Mouse (Mus musculus): ENCODE results near the gene Mavs.

The Mavs gene

DNA sequence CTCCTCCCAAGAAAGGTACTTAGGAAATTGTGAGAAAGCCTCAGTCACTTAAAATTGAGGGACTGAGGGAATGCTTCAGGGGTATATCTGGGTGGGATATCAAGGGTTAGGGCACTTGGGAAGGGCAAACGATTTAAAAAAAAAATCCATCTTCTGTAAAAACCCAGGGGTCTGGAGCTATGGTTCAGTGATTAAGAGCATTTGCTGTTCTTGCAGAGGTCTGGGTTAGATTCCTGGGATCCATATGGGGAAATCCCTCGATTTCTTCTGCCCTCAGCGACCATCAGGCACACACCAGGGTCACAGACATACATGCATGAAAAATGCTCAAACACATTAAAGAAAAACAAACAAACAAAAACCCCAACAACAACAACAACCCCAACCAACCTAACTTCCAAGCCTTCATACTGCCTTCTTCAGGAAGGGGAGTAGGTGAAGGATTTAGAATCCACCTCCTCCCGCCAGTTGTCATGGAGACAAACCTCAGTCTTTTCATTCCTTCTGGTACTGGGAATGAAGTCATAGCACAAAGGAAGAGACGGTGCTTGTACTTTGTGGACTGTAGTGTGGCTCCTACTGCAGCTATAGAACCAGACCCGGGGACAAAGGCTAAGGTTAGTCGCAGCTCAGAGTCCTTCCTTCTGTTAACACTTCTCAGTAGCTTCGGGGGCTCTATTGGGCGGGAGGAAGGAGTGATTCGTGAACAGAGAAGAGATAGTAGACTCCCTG, 27.8 kb downstream of the Mavs start:
- H3K4me1 ChIP-seq (replicated peaks; ENCODE audit: low read depth, low read length) = peaks cover 43% of the 10 kb centered on the region
- H3K4me3 ChIP-seq (replicated peaks; ENCODE audit: low read length) = peak overlapping the region; percentile 92
- no peaks in the 10 kb centered on the region for H3K9me3 ChIP-seq (ENCODE audit: low read length)
- TF ChIP-seq CTCF (conservative IDR thresholded peaks at IDR 0.05; ENCODE audit: low read length) (no peak), POU5F1 (IDR thresholded peaks at IDR 0.05; ENCODE audit: borderline replicate concordance, low read length) (no peak), NANOG (IDR thresholded peaks at IDR 0.05; ENCODE audit: borderline replicate concordance, low read length) (no peak)
- H3K27me3 ChIP-seq (ENCODE audit: insufficient read depth, low read length) = no peaks in the 10 kb centered on the region
- H3K36me3 ChIP-seq (ENCODE audit: insufficient read depth, low read length) = peaks cover 18% of the 10 kb centered on the region

GRCm38 (mm10) chr2:131262213-131262672, 28.4 kb downstream of the Mavs start, which contains the start of gene Pank2:
Gene Pank2, plus strand, starts transcription at chr2:131262495.
- Histone ChIP-seq H3K4me1 (replicated peaks; ENCODE audit: low read depth, low read length) (peaks cover 45% of the 10 kb centered on the region), H3K27me3 (ENCODE audit: insufficient read depth, low read length) (no peaks in the 10 kb centered on the region), H3K9me3 (ENCODE audit: low read length) (no peaks in the 10 kb centered on the region), H3K36me3 (ENCODE audit: insufficient read depth, low read length) (peaks cover 20% of the 10 kb centered on the region), H3K4me3 (replicated peaks; ENCODE audit: low read length) (peak within 1 kb of the TSS; percentile 92)
- TF ChIP-seq NANOG (IDR thresholded peaks at IDR 0.05; ENCODE audit: borderline replicate concordance, low read length) = no peak

DNA sequence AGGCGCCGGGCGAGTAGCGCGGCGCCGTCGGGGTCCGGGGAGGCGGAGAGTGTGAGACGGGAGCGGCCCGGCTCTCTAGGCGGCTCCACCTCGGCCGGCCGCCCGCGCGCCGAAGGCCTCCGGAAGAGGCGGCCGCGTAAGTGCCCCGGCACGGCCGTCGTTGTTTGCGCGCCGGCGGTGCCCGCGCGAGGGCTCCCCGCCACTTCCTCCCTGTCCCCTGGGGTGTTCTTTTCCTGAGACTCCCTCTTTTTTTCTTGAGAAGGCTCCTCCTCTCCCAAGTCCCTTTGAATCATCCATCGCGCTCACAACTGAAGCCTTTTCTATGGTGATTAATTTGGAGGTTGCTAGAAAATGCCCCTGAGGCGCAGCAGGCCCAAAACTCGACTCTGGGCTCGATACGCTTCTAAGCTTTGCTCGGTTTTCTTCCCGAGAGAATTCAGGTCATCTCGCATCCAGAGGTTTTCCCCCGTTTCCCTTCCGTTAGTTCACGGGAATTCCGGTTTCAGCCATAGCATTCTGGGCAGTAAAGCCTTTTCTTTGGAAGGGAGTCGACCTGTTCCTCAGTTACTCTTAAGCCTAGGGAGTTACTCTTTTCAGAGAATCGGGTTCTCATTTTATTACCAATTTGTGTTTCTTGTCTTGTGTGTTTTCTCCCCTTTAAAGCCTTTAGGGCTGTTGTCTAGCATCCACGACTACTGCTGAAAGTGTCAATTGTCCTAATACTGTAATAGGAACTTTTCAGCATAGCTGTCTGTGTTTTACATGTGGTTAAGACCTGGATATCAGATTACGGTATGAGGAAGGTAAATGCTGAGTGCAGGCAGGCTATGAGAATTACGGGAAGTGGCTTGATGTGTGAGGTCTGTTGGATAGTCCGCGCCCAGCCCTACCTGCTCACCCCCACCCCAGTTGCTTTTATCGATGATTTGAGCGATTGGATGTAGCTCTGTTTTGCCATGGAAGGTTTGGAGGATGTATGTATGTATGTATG, 29.1 kb downstream of the Mavs start:
- Histone ChIP-seq H3K36me3 (ENCODE audit: insufficient read depth, low read length) (peaks cover 23% of the 10 kb centered on the region), H3K4me3 (replicated peaks; ENCODE audit: low read length) (peak overlapping the region; percentile 92), H3K9me3 (ENCODE audit: low read length) (no peaks in the 10 kb centered on the region), H3K27me3 (ENCODE audit: insufficient read depth, low read length) (no peaks in the 10 kb centered on the region), H3K4me1 (replicated peaks; ENCODE audit: low read depth, low read length) (peaks cover 52% of the 10 kb centered on the region)
- no peak for TF ChIP-seq NANOG (IDR thresholded peaks at IDR 0.05; ENCODE audit: borderline replicate concordance, low read length)
- no peak for TF ChIP-seq CTCF (conservative IDR thresholded peaks at IDR 0.05; ENCODE audit: low read length)
- no peak for TF ChIP-seq POU5F1 (IDR thresholded peaks at IDR 0.05; ENCODE audit: borderline replicate concordance, low read length)

GRCm38 (mm10) chr2:131264027-131264426, 30.2 kb downstream of the Mavs start:
- TF ChIP-seq NANOG (IDR thresholded peaks at IDR 0.05; ENCODE audit: borderline replicate concordance, low read length) (no peak), POU5F1 (IDR thresholded peaks at IDR 0.05; ENCODE audit: borderline replicate concordance, low read length) (no peak), CTCF (conservative IDR thresholded peaks at IDR 0.05; ENCODE audit: low read length) (no peak)
- Histone ChIP-seq H3K27me3 (ENCODE audit: insufficient read depth, low read length) (no peaks in the 10 kb centered on the region), H3K36me3 (ENCODE audit: insufficient read depth, low read length) (peaks cover 23% of the 10 kb centered on the region), H3K4me1 (replicated peaks; ENCODE audit: low read depth, low read length) (peaks cover 52% of the 10 kb centered on the region), H3K4me3 (replicated peaks; ENCODE audit: low read length) (peak overlapping the region; percentile 92), H3K9me3 (ENCODE audit: low read length) (no peaks in the 10 kb centered on the region)

DNA sequence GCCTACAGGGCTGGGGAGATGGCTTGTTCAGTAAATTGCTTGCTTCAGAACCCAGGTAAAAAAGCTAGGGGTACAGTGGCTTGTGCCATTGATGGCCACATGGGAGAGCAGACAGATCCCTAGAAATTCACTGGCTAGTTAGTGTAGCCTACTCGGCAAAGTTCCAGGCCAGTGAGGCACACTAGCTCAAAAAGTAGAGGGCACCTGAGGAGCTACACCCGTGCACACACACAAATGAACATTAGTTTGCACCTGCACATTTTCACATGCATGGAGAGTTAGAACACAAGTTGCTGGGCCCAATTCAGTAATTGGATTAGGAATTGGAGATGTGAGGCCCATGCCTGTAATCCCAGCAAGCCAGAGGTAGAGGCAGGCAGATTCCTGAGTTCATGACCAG, 31.2 kb downstream of the Mavs start:
- H3K27me3 ChIP-seq (ENCODE audit: insufficient read depth, low read length) = no peaks in the 10 kb centered on the region
- peaks cover 23% of the 10 kb centered on the region for H3K36me3 ChIP-seq (ENCODE audit: insufficient read depth, low read length)
- H3K4me1 ChIP-seq (replicated peaks; ENCODE audit: low read depth, low read length) = peaks cover 52% of the 10 kb centered on the region
- TF ChIP-seq CTCF (conservative IDR thresholded peaks at IDR 0.05; ENCODE audit: low read length) (no peak), POU5F1 (IDR thresholded peaks at IDR 0.05; ENCODE audit: borderline replicate concordance, low read length) (no peak), NANOG (IDR thresholded peaks at IDR 0.05; ENCODE audit: borderline replicate concordance, low read length) (no peak)
- H3K9me3 ChIP-seq (ENCODE audit: low read length) = no peaks in the 10 kb centered on the region
- no peak overlapping the region for H3K4me3 ChIP-seq (replicated peaks; ENCODE audit: low read length)

DNA sequence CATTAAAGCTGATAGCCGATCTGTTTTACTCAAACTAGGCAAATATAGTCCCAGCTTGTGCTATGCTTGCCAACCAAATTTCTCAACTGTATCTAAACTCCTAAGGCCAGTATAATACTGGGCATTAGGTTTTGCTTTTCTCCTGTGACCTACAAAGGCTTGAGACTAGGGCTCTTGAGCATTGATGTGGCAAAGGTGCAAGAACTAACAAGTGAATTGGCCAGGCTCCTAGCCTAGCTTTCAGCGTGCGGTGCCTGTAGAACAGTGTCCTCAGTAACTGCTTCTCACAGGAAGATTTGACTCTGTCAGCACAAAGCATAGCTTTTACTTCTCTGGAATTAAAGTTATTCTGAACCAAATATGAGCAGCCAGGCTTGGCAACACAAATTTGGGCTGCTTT, 41.6 kb downstream of the Mavs start:
- Histone ChIP-seq H3K4me1 (replicated peaks; ENCODE audit: low read depth, low read length) (peaks cover 22% of the 10 kb centered on the region), H3K9me3 (ENCODE audit: low read length) (no peaks in the 10 kb centered on the region), H3K4me3 (replicated peaks; ENCODE audit: low read length) (no peak overlapping the region), H3K36me3 (ENCODE audit: insufficient read depth, low read length) (peaks cover 81% of the 10 kb centered on the region), H3K27me3 (ENCODE audit: insufficient read depth, low read length) (no peaks in the 10 kb centered on the region)
- TF ChIP-seq CTCF (conservative IDR thresholded peaks at IDR 0.05; ENCODE audit: low read length) = no peak
- TF ChIP-seq NANOG (IDR thresholded peaks at IDR 0.05; ENCODE audit: borderline replicate concordance, low read length) = no peak
- TF ChIP-seq POU5F1 (IDR thresholded peaks at IDR 0.05; ENCODE audit: borderline replicate concordance, low read length) = no peak

DNA sequence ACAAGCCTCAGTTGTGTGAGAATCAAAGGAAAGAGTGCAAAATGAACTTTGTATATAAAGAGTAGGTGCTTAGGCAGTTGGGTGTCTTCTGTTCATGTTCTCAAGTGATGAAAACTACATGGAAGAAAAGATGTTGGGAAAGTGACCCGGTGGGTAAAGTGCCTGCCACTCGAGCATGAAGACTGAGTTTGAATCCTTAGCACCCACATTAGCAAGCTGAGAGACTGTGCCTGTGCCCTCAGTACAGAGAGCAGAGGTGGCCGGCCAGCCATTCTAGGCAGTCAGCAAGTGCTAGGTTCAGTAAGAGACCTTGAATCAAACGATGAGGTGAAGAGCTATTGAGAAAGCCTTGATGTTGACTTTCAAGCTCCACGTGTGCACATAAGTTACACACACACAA, 42.9 kb downstream of the Mavs start:
- Histone ChIP-seq H3K27me3 (ENCODE audit: insufficient read depth, low read length) (no peaks in the 10 kb centered on the region), H3K36me3 (ENCODE audit: insufficient read depth, low read length) (peaks cover 84% of the 10 kb centered on the region), H3K9me3 (ENCODE audit: low read length) (no peaks in the 10 kb centered on the region), H3K4me1 (replicated peaks; ENCODE audit: low read depth, low read length) (peaks cover 14% of the 10 kb centered on the region), H3K4me3 (replicated peaks; ENCODE audit: low read length) (no peak overlapping the region)
- TF ChIP-seq POU5F1 (IDR thresholded peaks at IDR 0.05; ENCODE audit: borderline replicate concordance, low read length) (no peak), CTCF (conservative IDR thresholded peaks at IDR 0.05; ENCODE audit: low read length) (no peak), NANOG (IDR thresholded peaks at IDR 0.05; ENCODE audit: borderline replicate concordance, low read length) (no peak)

- Histone ChIP-seq H3K4me1 (replicated peaks; ENCODE audit: low read depth, low read length) (peaks cover 16% of the 10 kb centered on the region; the same call in 1 of the 2 replicates), H3K9me3 (ENCODE audit: low read length) (no peaks in the 10 kb centered on the region)
- no peak for TF ChIP-seq CTCF (conservative IDR thresholded peaks at IDR 0.05; ENCODE audit: low read length)
- no peak for TF ChIP-seq NANOG (IDR thresholded peaks at IDR 0.05; ENCODE audit: borderline replicate concordance, low read length)
- TF ChIP-seq POU5F1 (IDR thresholded peaks at IDR 0.05; ENCODE audit: borderline replicate concordance, low read length) = no peak
Measured at GRCm38 (mm10) chr2:131281596-131281995, 47.7 kb downstream of the Mavs start.

More at GRCm38 (mm10) chr2:131281596-131281995, 47.7 kb downstream of the Mavs start:
- Histone ChIP-seq H3K27me3 (ENCODE audit: insufficient read depth, low read length) (no peaks in the 10 kb centered on the region), H3K4me3 (replicated peaks; ENCODE audit: low read length) (no peak overlapping the region), H3K36me3 (ENCODE audit: insufficient read depth, low read length) (peaks cover 84% of the 10 kb centered on the region)
